Mouse (Mus musculus) liver, embryonic 14.5 days (tissue): ENCODE data around the gene Ifnar2.

Experiments used
- CTCF ChIP-seq: IDR thresholded peaks from 2 replicates; pipeline ENCODE4 v1.5.1; 2016; ENCODE audit warnings: antibody characterized with exemption, low read depth, control low read depth
- EP300 ChIP-seq: IDR thresholded peaks from 2 replicates; pipeline ENCODE4 v1.6.1; 2016; ENCODE audit warnings: antibody characterized with exemption, low read depth

DNA sequence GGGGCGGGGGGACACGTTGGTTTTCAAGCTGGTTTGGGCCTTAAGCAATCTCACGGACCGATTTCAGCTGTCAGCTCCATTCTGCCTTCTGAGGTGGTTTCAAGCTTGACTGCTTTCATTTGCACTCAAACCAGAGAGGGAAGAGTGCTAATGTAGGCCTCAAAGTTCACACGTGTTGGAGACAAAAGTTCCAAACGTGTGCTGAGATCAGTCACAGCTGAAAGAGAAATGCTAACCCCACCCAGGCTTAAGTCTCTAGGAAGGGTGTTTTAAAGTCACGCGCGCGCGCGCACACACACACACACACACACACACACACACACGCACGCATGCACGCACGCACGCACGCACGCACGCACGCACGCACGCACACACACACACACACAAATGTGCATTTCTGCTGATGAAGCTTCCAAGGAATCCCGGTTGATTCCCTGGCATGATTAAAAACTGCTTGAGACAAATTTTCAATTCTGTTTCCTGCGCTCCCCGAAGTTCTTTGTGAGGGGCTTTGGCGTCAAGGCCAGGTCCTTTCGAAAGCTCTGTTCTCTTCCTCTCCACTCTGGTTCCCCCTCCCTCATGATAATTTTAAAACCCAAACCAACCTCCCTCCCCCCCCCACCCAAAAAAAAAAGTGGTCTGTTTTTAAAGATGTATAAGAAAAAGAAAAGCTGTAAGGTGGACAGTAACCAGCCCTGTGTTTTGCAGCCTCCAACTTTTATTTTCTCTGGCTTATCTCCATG is 23.8 kb upstream of the Ifnar2 start:
- no peak for TF ChIP-seq CTCF
- TF ChIP-seq EP300: no peak
